Mouse (Mus musculus) neural tube, embryonic 12.5 days (tissue): Measurements from ENCODE around the gene Tmem139. TPM values are rescaled to one million over a fixed set of nuclear protein-coding genes. Genes with fewer than 3 reads are reported as not detected.

Source experiments
- ATAC-seq: fragments of 200-750 bp; cut with Nextera tagmentation; 2 replicates; pipeline ENCODE4 v1.8.0; 2017; ENCODE audit warnings: low read depth, mild to moderate bottlenecking, moderate TSS enrichment, moderate library complexity; ENCODE audit not compliant: low FRiP score
- H3K27ac ChIP-seq: fragments of 300-500 bp; sonication (generic); 2 replicates; pipeline ENCODE4 v1.5.1; 2016
- H3K27me3 ChIP-seq: fragments of 300-500 bp; sonication (generic); replicated peaks from 2 replicates; pipeline ENCODE4 v1.6.1; 2016; ENCODE audit warnings: mild to moderate bottlenecking
- H3K36me3 ChIP-seq: fragments of 300-500 bp; sonication (generic); 2 replicates; pipeline ENCODE4 v1.6.1; 2016; ENCODE audit warnings: mild to moderate bottlenecking
- H3K4me1 ChIP-seq: fragments of 300-500 bp; sonication (generic); 2 replicates; pipeline ENCODE4 v1.6.1; 2016
- H3K4me2 ChIP-seq: fragments of 300-500 bp; sonication (generic); replicated peaks from 2 replicates; pipeline ENCODE4 v1.6.1; 2016; ENCODE audit warnings: mild to moderate bottlenecking
- H3K4me3 ChIP-seq: fragments of 300-500 bp; sonication (generic); 2 replicates; pipeline ENCODE4 v1.5.1; 2016
- H3K9ac ChIP-seq: fragments of 300-500 bp; sonication (generic); 2 replicates; pipeline ENCODE4 v1.6.1; 2016; ENCODE audit warnings: mild to moderate bottlenecking
- H3K9me3 ChIP-seq: fragments of 300-500 bp; sonication (generic); 2 replicates; pipeline ENCODE4 v1.6.1; 2016; ENCODE audit warnings: mild to moderate bottlenecking
- WGBS: fragments of 180-500 bp; shearing (Covaris S2); methylation state at CpG from one replicate; pipeline ENCODE4 v1.1.7; 2016; 5-methylcytosine and 5-hydroxymethylcytosine counted together
- polyA plus RNA-seq: library from polyadenylated mRNA; unstranded; fragments of >200 nt; fragmentation: Nextera tagmentation; extraction: Ambion mirVana; gene quantifications from 2 replicates; pipeline ENCODE4 v1.2.1, GENCODE M21; 2016

Gene Tmem139
- polyA plus RNA-seq: 0.44 and 0.70 TPM in 2 replicates

DNA sequence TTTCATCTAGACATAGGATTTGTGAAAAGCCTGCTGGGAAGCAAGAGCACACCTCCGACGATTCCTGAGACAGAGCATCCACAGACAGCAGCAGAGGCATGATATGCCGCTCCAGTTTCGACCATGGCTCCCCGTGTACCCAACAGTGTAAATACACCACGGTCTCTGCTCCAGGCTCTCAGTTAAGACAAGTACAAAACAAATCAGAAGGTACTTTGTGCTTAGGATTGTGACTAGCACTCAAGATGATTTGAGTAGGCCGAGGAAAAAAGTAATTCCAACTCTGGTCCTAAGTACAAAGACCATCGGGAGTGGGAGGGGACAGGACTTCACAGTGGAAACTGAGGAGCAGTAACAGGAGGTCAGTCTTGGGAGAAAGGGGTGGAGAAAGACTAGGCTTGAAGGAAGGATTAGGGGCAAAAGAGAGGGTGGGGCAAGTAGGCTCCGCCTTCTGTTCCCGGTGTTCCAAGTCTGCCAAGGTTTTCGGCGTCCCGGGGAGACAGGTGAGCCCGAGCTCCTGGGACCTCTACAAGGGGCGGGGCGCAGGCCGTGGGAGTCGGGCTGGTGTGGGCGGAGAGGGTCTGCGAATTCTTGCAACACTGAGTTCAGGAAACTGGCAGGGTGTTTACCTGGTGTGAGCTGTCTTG lies at the start of gene Tmem139:
TSS of gene Tmem139 (plus strand) at position 447 of the 647 bp plus-strand sequence.
- H3K36me3 ChIP-seq: no peaks in the 10 kb centered on the region
- H3K9me3 ChIP-seq: no peaks in the 10 kb centered on the region
- no peak within 1 kb of the TSS for H3K4me3 ChIP-seq
- no peak for ATAC-seq
- H3K9ac ChIP-seq: 0 out of 2 replicates have a peak within 1 kb of the TSS, but pooled peaks have one; percentile 10
- WGBS: 23% methylated on average over 20 of the region's 20 CpGs
- H3K4me1 ChIP-seq: peaks cover 3% of the 10 kb centered on the region
- H3K27me3 ChIP-seq: no peaks in the 10 kb centered on the region
- H3K4me2 ChIP-seq: 0 out of 2 replicates have a peak within 1 kb of the TSS, but pooled peaks have one; percentile 9
- no peak within 1 kb of the TSS for H3K27ac ChIP-seq

DNA sequence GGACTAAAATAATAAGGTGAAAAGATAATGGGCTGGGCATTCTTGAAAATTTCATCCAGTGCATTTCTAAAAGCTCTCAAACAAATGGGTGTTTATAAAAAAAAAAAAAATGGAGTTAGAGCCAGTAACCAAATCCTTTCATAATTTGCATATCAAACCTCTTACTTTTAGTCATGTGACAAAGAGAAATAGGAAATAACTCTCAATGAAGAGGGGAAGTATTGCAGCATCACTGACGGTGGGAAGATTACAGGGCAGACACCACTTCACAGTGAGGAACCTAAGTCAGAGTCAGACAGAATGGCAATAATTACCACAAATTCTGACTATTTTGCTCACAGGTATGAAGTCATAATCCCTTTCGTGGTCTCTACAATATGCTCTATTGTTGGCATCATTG lies 46.7 kb upstream of the Tmem139 start, which contains the start of gene Tas2r144:
TSS of gene Tas2r144 (plus strand) at position 301 of the 400 bp plus-strand sequence.
- H3K27ac ChIP-seq: no peak within 1 kb of the TSS
- ATAC-seq: no peak
- H3K9me3 ChIP-seq: no peaks in the 10 kb centered on the region
- no peaks in the 10 kb centered on the region for H3K4me1 ChIP-seq
- H3K4me3 ChIP-seq: no peak within 1 kb of the TSS
- no peak within 1 kb of the TSS for H3K4me2 ChIP-seq
- no peaks in the 10 kb centered on the region for H3K36me3 ChIP-seq
- no peak within 1 kb of the TSS for H3K9ac ChIP-seq
- WGBS: 90% methylated on average over 2 of the region's 2 CpGs
- no peaks in the 10 kb centered on the region for H3K27me3 ChIP-seq

DNA sequence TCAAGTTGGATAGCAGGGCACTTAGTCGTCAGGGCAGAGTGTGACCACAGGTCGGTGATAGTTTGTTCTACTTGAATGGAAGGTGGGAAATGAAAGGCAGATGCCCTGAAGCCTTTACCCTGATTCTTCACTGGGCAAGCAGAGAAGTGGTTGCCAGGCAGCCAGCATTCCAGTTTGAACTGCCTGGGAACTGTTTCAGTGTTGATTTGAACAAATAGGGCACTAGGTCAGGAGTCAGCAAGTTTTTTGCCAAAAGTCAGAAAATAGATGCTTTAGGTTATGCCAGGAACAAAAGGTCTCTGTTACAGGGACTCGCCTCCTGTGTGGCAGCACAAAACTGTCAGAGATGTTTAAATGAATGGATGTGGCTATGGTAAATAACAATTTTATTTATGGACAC lies 39.5 kb upstream of the Tmem139 start:
- WGBS: 64% methylated on average over 3 of the region's 3 CpGs
- H3K9ac ChIP-seq: no peak overlapping the region
- no peak overlapping the region for H3K4me2 ChIP-seq
- H3K4me1 ChIP-seq: no peaks in the 10 kb centered on the region
- no peaks in the 10 kb centered on the region for H3K27me3 ChIP-seq
- no peaks in the 10 kb centered on the region for H3K9me3 ChIP-seq
- ATAC-seq: no peak
- H3K36me3 ChIP-seq: no peaks in the 10 kb centered on the region
- H3K4me3 ChIP-seq: no peak overlapping the region
- H3K27ac ChIP-seq: no peak overlapping the region

DNA sequence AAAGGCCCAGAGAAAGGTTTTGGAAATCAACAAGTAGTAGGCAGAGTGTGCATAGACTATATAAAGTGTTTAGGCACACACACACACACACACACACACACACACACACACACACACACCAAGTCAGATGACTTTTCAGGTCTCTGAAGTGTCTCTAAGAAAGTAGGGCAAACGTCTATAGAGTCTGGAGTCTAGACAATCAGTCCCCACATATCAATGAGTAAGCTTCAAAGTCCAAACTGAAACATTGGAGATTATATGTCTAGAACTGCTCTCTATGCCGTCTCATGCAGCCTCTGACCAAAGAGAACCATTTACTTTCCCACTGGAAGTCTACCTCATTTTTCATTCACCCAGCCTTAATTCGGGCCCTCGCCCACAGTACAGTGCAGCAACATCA lies 36.7 kb upstream of the Tmem139 start:
- Histone ChIP-seq H3K27me3 (no peaks in the 10 kb centered on the region), H3K4me2 (no peak overlapping the region), H3K4me3 (no peak overlapping the region), H3K4me1 (no peaks in the 10 kb centered on the region), H3K9ac (no peak overlapping the region), H3K9me3 (no peaks in the 10 kb centered on the region), H3K36me3 (no peaks in the 10 kb centered on the region), H3K27ac (no peak overlapping the region)
- ATAC-seq: no peak
- 79% methylated on average over 4 of the region's 4 CpGs for WGBS

DNA sequence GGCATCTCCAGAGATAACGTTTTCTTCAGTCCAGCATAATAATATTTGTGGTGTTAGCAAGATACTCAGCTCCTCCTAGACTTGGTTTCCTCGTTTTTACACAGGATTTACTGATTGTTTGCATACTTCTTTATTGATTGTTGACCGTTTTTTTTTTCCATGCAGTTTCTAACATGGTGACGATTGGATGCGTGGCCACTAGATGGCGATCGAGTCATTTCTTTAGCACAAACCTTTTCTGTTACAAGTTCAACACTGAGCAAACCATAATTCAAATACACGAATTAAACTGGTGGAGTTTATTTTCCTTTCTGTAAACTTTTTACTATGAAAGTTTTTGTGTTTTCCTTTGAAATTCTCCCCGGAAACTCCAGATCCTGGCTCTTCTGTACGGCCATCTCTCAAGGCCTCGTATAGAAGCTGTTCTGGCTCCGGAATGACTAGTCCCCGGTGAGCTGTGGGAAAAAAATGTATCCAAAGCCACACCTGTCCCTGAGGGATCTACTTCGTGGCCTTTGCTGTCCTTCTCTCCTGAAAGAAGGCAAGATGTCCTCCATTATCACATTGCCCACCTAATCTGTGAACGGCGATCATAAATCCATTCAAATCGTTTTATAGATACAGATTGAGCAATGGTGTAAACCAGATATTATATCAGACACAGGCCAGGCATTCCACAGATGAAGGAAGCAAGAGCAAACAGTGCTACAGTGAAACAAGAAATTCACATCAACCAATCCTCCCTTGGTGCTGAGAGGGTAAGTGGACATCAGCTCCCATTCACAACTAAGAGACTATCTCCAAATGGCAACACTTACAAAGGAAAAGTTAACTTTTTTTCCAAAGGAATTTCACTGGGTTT lies 34.3 kb upstream of the Tmem139 start:
- H3K4me3 ChIP-seq: no peak overlapping the region
- 34% methylated on average over 17 of the region's 17 CpGs for WGBS

DNA sequence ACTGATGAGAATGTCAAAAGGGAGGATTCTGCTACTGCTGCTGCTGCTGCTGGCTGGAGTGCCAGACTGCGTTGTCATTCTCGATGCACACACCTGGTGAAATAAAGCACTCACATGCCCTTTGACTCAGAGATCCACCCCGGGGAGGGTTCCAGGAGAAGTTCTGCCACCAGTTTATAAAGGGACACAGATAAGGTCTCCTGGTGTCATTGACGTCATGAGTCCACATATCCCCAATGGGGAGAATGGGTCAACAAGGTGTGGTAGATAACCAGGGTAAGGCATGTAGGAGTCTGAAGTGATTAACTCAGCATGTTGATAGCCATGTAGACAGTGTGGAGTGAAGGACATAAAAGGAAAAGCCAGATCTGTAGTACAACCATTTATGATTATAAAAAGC lies 32.2 kb upstream of the Tmem139 start:
- Histone ChIP-seq H3K4me1 (no peaks in the 10 kb centered on the region), H3K9ac (no peak overlapping the region), H3K9me3 (no peaks in the 10 kb centered on the region), H3K27ac (no peak overlapping the region), H3K27me3 (no peaks in the 10 kb centered on the region), H3K4me3 (no peak overlapping the region), H3K4me2 (no peak overlapping the region), H3K36me3 (no peaks in the 10 kb centered on the region)
- no peak for ATAC-seq
- 82% methylated on average over 4 of the region's 4 CpGs for WGBS

More for the DNA sequence above, 34.3 kb upstream of the Tmem139 start:
- Histone ChIP-seq H3K27ac (no peak overlapping the region), H3K4me1 (no peaks in the 10 kb centered on the region), H3K4me2 (no peak overlapping the region), H3K9ac (no peak overlapping the region), H3K36me3 (no peaks in the 10 kb centered on the region), H3K9me3 (no peaks in the 10 kb centered on the region), H3K27me3 (no peaks in the 10 kb centered on the region)
- ATAC-seq: peak; percentile 50; the same call in 1 of the 2 replicates

DNA sequence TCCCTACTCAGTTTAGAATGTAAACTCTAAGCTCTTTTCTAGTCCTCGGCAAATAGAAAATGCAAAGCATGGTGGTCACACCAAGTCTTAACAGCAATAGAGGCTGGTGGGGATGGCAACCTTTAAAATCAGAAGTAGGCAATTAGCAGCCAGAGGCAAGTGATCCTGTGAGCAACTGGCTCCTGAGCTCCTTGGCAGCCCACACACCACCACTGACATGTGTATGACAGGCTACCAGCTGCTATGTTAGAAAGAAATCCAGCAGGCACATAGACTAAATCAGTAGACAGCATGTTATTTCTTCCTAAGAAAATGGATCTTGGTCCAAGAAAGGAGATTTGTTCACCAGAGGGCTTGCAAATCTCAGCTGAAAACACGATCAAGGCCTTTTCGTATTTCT lies 30.6 kb upstream of the Tmem139 start:
- Histone ChIP-seq H3K27me3 (no peaks in the 10 kb centered on the region), H3K9me3 (no peaks in the 10 kb centered on the region), H3K4me2 (no peak overlapping the region), H3K4me3 (no peak overlapping the region), H3K9ac (no peak overlapping the region), H3K36me3 (no peaks in the 10 kb centered on the region), H3K27ac (no peak overlapping the region), H3K4me1 (no peaks in the 10 kb centered on the region)
- WGBS: 92% methylated on average over 3 of the region's 3 CpGs
- no peak for ATAC-seq

DNA sequence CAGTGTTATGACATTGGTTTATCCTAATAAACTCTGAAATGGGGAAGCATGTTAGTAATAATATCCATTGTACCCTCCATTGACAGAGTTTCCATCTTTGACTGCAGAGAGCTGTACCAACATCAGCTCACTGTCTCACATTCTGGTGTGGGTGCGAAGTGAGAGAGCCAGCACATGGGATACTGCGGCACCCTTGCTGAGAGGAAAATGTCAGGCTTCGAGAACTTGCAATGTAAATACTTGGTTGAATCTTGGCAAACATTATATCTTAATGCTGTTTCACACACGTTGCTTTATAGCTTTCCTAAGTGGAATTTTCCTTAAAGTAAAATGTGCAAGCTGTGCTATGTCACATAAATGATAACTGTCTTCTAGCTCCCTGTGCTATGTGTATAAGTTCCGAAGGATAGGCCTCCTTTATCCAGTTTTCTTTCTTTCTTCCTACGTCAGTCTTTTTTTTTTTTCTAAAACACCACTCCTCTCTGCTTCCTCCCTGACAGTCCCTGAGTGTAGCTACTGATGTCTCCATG lies 24.4 kb upstream of the Tmem139 start:
- no peaks in the 10 kb centered on the region for H3K9me3 ChIP-seq
- H3K27me3 ChIP-seq: no peaks in the 10 kb centered on the region
- H3K36me3 ChIP-seq: no peaks in the 10 kb centered on the region
- H3K4me1 ChIP-seq: no peaks in the 10 kb centered on the region
- WGBS: 81% methylated on average over 6 of the region's 6 CpGs
- no peak overlapping the region for H3K4me2 ChIP-seq
- H3K4me3 ChIP-seq: no peak overlapping the region
- ATAC-seq: no peak
- H3K9ac ChIP-seq: no peak overlapping the region
- H3K27ac ChIP-seq: no peak overlapping the region

DNA sequence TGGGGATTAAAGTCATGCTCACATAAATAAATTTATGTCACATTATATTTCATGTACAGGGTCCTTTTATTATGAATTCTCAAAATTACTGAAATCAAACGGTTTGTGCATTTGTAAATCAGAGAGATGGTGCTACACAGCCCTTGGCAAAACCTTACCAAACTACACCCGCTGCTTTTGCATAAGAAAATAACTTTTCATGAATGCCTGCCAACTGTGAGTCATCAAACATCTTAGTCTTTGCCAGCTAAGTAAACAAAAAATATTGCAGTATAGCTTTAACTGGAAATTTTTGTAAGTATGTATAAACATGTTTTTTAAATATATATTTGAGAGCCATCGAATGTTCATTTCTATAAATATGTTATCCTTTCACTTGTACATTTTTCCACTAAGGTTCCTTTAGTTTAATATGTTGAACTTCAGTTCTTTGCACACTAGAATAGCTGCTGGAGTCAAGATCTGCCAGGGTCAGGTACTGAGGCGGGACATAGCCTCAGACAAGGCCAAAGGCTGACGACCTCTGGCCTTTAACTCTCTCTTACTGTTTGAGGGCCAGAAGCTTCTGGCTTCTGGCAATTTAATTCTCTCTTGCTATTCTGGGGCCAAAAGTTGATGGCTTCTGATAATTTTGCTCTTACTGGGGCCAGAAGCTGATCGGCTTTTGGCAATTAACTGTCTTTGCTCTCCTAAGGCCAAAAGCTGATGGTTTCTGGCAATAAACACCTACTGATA lies 20.3 kb upstream of the Tmem139 start:
- WGBS: 74% methylated on average over 6 of the region's 6 CpGs
- ATAC-seq: no peak
- H3K4me1 ChIP-seq: peaks cover 6% of the 10 kb centered on the region
- no peaks in the 10 kb centered on the region for H3K36me3 ChIP-seq
- H3K4me3 ChIP-seq: no peak overlapping the region
- H3K27me3 ChIP-seq: no peaks in the 10 kb centered on the region
- no peak overlapping the region for H3K9ac ChIP-seq
- H3K4me2 ChIP-seq: no peak overlapping the region
- H3K27ac ChIP-seq: no peak overlapping the region
- H3K9me3 ChIP-seq: no peaks in the 10 kb centered on the region

DNA sequence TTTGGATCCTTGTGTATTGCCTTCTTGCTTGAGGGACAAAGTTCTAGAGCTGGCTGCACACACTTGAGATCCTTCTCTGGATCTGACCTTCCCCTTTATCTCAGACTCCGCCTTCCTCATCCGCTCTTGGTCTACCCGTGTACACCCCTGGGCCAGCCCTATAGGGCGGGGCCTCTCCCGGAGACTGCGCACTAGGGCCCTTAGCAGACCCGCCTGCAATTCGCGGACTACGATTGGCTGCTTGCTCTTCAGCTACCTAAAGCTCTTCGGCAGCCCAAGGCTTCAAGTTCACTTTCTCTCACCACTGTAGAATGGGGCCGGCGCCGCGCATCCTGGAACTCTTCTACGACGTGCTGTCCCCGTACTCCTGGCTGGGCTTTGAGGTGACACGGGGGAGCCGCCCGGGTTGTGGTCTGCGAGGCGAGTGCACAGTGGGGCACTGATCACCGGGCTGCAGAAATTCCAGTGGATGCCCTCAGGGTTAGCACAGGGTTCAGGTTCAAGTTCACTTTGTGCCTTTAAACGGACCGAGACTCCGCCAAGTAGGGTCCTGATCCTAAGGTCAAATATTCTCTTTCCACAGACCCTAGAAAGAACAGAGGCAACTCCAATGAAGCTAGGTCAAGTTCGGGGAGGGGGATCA lies 15.9 kb upstream of the Tmem139 start, which contains the start of gene Gstk1:
TSS of gene Gstk1 (plus strand) at position 225 of the 643 bp plus-strand sequence.
- Histone ChIP-seq H3K27ac (no peak within 1 kb of the TSS), H3K9ac (peak within 1 kb of the TSS; percentile 45; the same call in 1 of the 2 replicates), H3K4me1 (peaks cover 9% of the 10 kb centered on the region), H3K4me3 (peak within 1 kb of the TSS; percentile 44), H3K4me2 (peak within 1 kb of the TSS; percentile 73), H3K9me3 (no peaks in the 10 kb centered on the region), H3K27me3 (no peaks in the 10 kb centered on the region), H3K36me3 (no peaks in the 10 kb centered on the region)
- peak; percentile 99 for ATAC-seq
- 3% methylated on average over 28 of the region's 28 CpGs for WGBS

DNA sequence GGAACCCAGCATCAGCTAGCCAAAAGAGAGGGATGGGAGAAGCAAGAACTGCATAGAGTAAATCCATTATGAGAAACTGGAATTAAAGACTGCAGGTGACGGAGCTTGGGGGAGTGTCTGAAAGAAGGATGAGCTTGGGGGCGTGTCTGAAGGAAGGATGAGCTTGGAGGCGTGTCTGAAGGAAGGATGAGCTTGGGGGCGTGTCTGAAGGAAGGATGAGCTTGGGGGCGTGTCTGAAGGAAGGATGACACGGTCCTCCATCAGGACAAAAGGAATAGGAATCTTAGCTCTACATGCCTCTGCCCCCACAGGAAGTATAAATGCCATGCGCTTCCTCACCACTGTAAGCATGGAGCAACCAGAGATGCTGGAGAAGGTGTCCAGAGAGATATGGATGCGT lies 14.6 kb upstream of the Tmem139 start:
- Histone ChIP-seq H3K9ac (no peak overlapping the region), H3K36me3 (no peaks in the 10 kb centered on the region), H3K4me3 (0 out of 2 replicates have a peak overlapping the region, but pooled peaks have one; percentile 9), H3K4me2 (peak overlapping the region; percentile 22; the same call in 1 of the 2 replicates), H3K4me1 (peaks cover 9% of the 10 kb centered on the region), H3K27ac (no peak overlapping the region), H3K9me3 (no peaks in the 10 kb centered on the region), H3K27me3 (no peaks in the 10 kb centered on the region)
- 4% methylated on average over 8 of the region's 8 CpGs for WGBS
- peak; percentile 30; the same call in 1 of the 2 replicates for ATAC-seq
